Mouse (Mus musculus) limb, embryonic 13.5 days (tissue): ENCODE results near the gene Slc29a1. TPM values are rescaled to one million over a fixed set of nuclear protein-coding genes. Genes with fewer than 3 reads are reported as not detected.
A peak's percentile ranks its signal among the peaks of the same experiment; 100 is the strongest.

ENCODE experiments used
- ATAC-seq: fragments of 200-750 bp; cut with Nextera tagmentation; 2 replicates; pipeline ENCODE4 v1.8.0; 2017; ENCODE audit warnings: low read depth, moderate number of reproducible peaks, moderate TSS enrichment; ENCODE audit not compliant: low FRiP score
- H3K27ac ChIP-seq: fragments of 300-500 bp; sonication (generic); 2 replicates; pipeline ENCODE4 v1.5.1; 2015; ENCODE audit warnings: inconsistent platforms, mild to moderate bottlenecking, moderate library complexity
- H3K27me3 ChIP-seq: fragments of 300-500 bp; sonication (generic); 2 replicates; pipeline ENCODE4 v1.6.1; 2015; ENCODE audit warnings: mild to moderate bottlenecking, inconsistent platforms
- H3K36me3 ChIP-seq: fragments of 300-500 bp; sonication (generic); 2 replicates; pipeline ENCODE4 v1.6.1; 2015; ENCODE audit warnings: inconsistent platforms, mild to moderate bottlenecking, moderate library complexity
- H3K4me1 ChIP-seq: fragments of 300-500 bp; sonication (generic); 2 replicates; pipeline ENCODE4 v1.6.1; 2015; ENCODE audit warnings: inconsistent platforms
- H3K4me2 ChIP-seq: fragments of 300-500 bp; sonication (generic); replicated peaks from 2 replicates; pipeline ENCODE4 v1.6.1; 2015; ENCODE audit warnings: inconsistent platforms, mild to moderate bottlenecking, moderate library complexity
- H3K4me3 ChIP-seq: fragments of 300-500 bp; sonication (generic); 2 replicates; pipeline ENCODE4 v1.5.1; 2015; ENCODE audit warnings: moderate library complexity, mild to moderate bottlenecking, inconsistent platforms
- H3K9ac ChIP-seq: fragments of 300-500 bp; sonication (generic); 2 replicates; pipeline ENCODE4 v1.6.1; 2015; ENCODE audit warnings: mild to moderate bottlenecking, inconsistent platforms
- H3K9me3 ChIP-seq: fragments of 300-500 bp; sonication (generic); 2 replicates; pipeline ENCODE4 v1.6.1; 2016; ENCODE audit warnings: inconsistent platforms
- WGBS: fragments of 180-500 bp; shearing (Covaris S2); methylation state at CpG from one replicate; pipeline ENCODE4 v1.1.7; 2015; 5-methylcytosine and 5-hydroxymethylcytosine counted together
- polyA plus RNA-seq: library from polyadenylated mRNA; unstranded; fragments of >200 nt; fragmentation: Nextera tagmentation; extraction: Ambion mirVana; gene quantifications from 2 replicates; pipeline ENCODE4 v1.2.1, GENCODE M21; 2015

The Slc29a1 gene
- polyA plus RNA-seq, 1 experiment from 2014 or later: 83.4 TPM

- Histone ChIP-seq H3K9ac (no peak overlapping the region), H3K4me2 (no peak overlapping the region), H3K27me3 (peaks cover 3% of the 10 kb centered on the region), H3K9me3 (no peaks in the 10 kb centered on the region), H3K27ac (no peak overlapping the region), H3K4me3 (no peak overlapping the region), H3K36me3 (no peaks in the 10 kb centered on the region), H3K4me1 (no peaks in the 10 kb centered on the region)
- whole genome bisulfite sequencing: 73% methylated on average over 15 of the region's 15 CpGs
- ATAC-seq: no peak
Observed at GRCm38 (mm10) chr17:45606992-45607879, 7.8 kb upstream of the Slc29a1 start.

GRCm38 (mm10) chr17:45602984-45603383 is 3.6 kb upstream of the Slc29a1 start:
- H3K9me3 ChIP-seq: no peaks in the 10 kb centered on the region
- WGBS: 76% methylated on average over 3 of the region's 3 CpGs
- no peak overlapping the region for H3K27ac ChIP-seq
- no peak overlapping the region for H3K9ac ChIP-seq
- ATAC-seq: no peak
- H3K27me3 ChIP-seq: peaks cover 33% of the 10 kb centered on the region
- no peaks in the 10 kb centered on the region for H3K36me3 ChIP-seq
- peaks cover 24% of the 10 kb centered on the region for H3K4me1 ChIP-seq
- no peak overlapping the region for H3K4me3 ChIP-seq
- H3K4me2 ChIP-seq: no peak overlapping the region

- H3K9ac ChIP-seq: peak within 1 kb of the TSS; percentile 35; the same call in 1 of the 2 replicates
- H3K27me3 ChIP-seq: peaks cover 33% of the 10 kb centered on the region
- H3K36me3 ChIP-seq: no peaks in the 10 kb centered on the region
- WGBS: 33% methylated on average over 6 of the region's 6 CpGs
- no peaks in the 10 kb centered on the region for H3K9me3 ChIP-seq
- peak; percentile 62 for ATAC-seq
- H3K27ac ChIP-seq: no peak within 1 kb of the TSS; the same call in 1 of the 2 replicates
- H3K4me1 ChIP-seq: peaks cover 30% of the 10 kb centered on the region
- H3K4me3 ChIP-seq: peak within 1 kb of the TSS; percentile 23
- peak within 1 kb of the TSS; percentile 28 for H3K4me2 ChIP-seq
Observed at GRCm38 (mm10) chr17:45601877-45602304, 2.5 kb upstream of the Slc29a1 start, which contains the start of gene Mymx. Gene Mymx (minus strand): TSS chr17:45602102.

GRCm38 (mm10) chr17:45601325-45601724 is 1.9 kb upstream of the Slc29a1 start:
- Histone ChIP-seq H3K27me3 (peaks cover 38% of the 10 kb centered on the region), H3K9me3 (no peaks in the 10 kb centered on the region), H3K4me2 (peak overlapping the region; percentile 28), H3K9ac (peak overlapping the region; percentile 31; the same call in 1 of the 2 replicates), H3K36me3 (no peaks in the 10 kb centered on the region), H3K4me3 (peak overlapping the region; percentile 23), H3K27ac (no peak overlapping the region; the same call in 1 of the 2 replicates), H3K4me1 (peaks cover 36% of the 10 kb centered on the region)
- no peak for ATAC-seq
- 17% methylated on average over 22 of the region's 22 CpGs for WGBS

- Histone ChIP-seq H3K36me3 (no peaks in the 10 kb centered on the region), H3K27ac (no peak overlapping the region), H3K9me3 (no peaks in the 10 kb centered on the region), H3K4me3 (0 out of 2 replicates have a peak overlapping the region, but pooled peaks have one; percentile 4), H3K4me1 (peaks cover 44% of the 10 kb centered on the region), H3K9ac (no peak overlapping the region), H3K27me3 (peaks cover 41% of the 10 kb centered on the region), H3K4me2 (0 out of 2 replicates have a peak overlapping the region, but pooled peaks have one; percentile 7)
- WGBS: 46% methylated on average over 8 of the region's 8 CpGs
- no peak for ATAC-seq
Observed at GRCm38 (mm10) chr17:45600267-45600666, 861 bp upstream of the Slc29a1 start.

- Histone ChIP-seq H3K4me3 (no peak overlapping the region), H3K4me2 (peak overlapping the region; percentile 67; the same call in 1 of the 2 replicates), H3K36me3 (no peaks in the 10 kb centered on the region), H3K4me1 (peaks cover 58% of the 10 kb centered on the region), H3K27me3 (peaks cover 53% of the 10 kb centered on the region), H3K9me3 (no peaks in the 10 kb centered on the region), H3K9ac (no peak overlapping the region), H3K27ac (no peak overlapping the region)
- ATAC-seq: no peak
- 65% methylated on average over 3 of the region's 3 CpGs for WGBS
Observed at GRCm38 (mm10) chr17:45598891-45599290, 515 bp downstream of the Slc29a1 start.

- 80% methylated on average over 2 of the region's 2 CpGs for WGBS
- Histone ChIP-seq H3K9ac (no peak overlapping the region), H3K27me3 (peaks cover 57% of the 10 kb centered on the region), H3K4me1 (peaks cover 63% of the 10 kb centered on the region), H3K4me3 (no peak overlapping the region), H3K9me3 (no peaks in the 10 kb centered on the region), H3K4me2 (no peak overlapping the region), H3K36me3 (no peaks in the 10 kb centered on the region), H3K27ac (no peak overlapping the region)
- no peak for ATAC-seq
Observed at GRCm38 (mm10) chr17:45598376-45598775, 1.0 kb downstream of the Slc29a1 start.

- Histone ChIP-seq H3K27me3 (peaks cover 57% of the 10 kb centered on the region), H3K4me1 (peaks cover 69% of the 10 kb centered on the region), H3K4me2 (no peak overlapping the region), H3K27ac (no peak overlapping the region), H3K9me3 (no peaks in the 10 kb centered on the region), H3K4me3 (no peak overlapping the region), H3K36me3 (no peaks in the 10 kb centered on the region), H3K9ac (no peak overlapping the region)
- ATAC-seq: no peak
- 28% methylated on average over 3 of the region's 3 CpGs for WGBS
Observed at GRCm38 (mm10) chr17:45597787-45598186, 1.6 kb downstream of the Slc29a1 start.

- 0 out of 2 replicates have a peak overlapping the region, but pooled peaks have one; percentile 4 for H3K9ac ChIP-seq
- no peaks in the 10 kb centered on the region for H3K36me3 ChIP-seq
- H3K27ac ChIP-seq: peak overlapping the region; percentile 48; the same call in 1 of the 2 replicates
- H3K4me2 ChIP-seq: peak overlapping the region; percentile 99; the same call in 1 of the 2 replicates
- peaks cover 75% of the 10 kb centered on the region for H3K4me1 ChIP-seq
- WGBS: 32% methylated on average over 11 of the region's 11 CpGs
- no peak overlapping the region for H3K4me3 ChIP-seq
- peaks cover 50% of the 10 kb centered on the region for H3K27me3 ChIP-seq
- no peaks in the 10 kb centered on the region for H3K9me3 ChIP-seq
- ATAC-seq: no peak
Observed at GRCm38 (mm10) chr17:45596631-45597396, 2.6 kb downstream of the Slc29a1 start.

- H3K4me3 ChIP-seq: peak overlapping the region; percentile 61
- no peaks in the 10 kb centered on the region for H3K9me3 ChIP-seq
- peak overlapping the region; percentile 72 for H3K9ac ChIP-seq
- 3% methylated on average over 23 of the region's 23 CpGs for WGBS
- no peaks in the 10 kb centered on the region for H3K36me3 ChIP-seq
- peak; percentile 10 for ATAC-seq
- H3K27me3 ChIP-seq: peaks cover 41% of the 10 kb centered on the region
- H3K4me1 ChIP-seq: peaks cover 75% of the 10 kb centered on the region
- H3K4me2 ChIP-seq: peak overlapping the region; percentile 99
- H3K27ac ChIP-seq: 0 out of 2 replicates have a peak overlapping the region, but pooled peaks have one; percentile 3
Observed at GRCm38 (mm10) chr17:45595736-45596390, 3.5 kb downstream of the Slc29a1 start.

GRCm38 (mm10) chr17:45594881-45595735 is 4.3 kb downstream of the Slc29a1 start:
- H3K27ac ChIP-seq: 0 out of 2 replicates have a peak overlapping the region, but pooled peaks have one; percentile 3

More at GRCm38 (mm10) chr17:45594881-45595735, 4.3 kb downstream of the Slc29a1 start:
- peak overlapping the region; percentile 61 for H3K4me3 ChIP-seq
- WGBS: 2% methylated on average over 57 of the region's 58 CpGs
- H3K9ac ChIP-seq: peak overlapping the region; percentile 72
- peaks cover 82% of the 10 kb centered on the region for H3K4me1 ChIP-seq
- H3K4me2 ChIP-seq: peak overlapping the region; percentile 99
- H3K9me3 ChIP-seq: no peaks in the 10 kb centered on the region
- ATAC-seq: peak; percentile 79
- H3K27me3 ChIP-seq: peaks cover 33% of the 10 kb centered on the region
- no peaks in the 10 kb centered on the region for H3K36me3 ChIP-seq
